Mouse (Mus musculus): ENCODE measurements around the gene Rest.

Gene Rest

DNA sequence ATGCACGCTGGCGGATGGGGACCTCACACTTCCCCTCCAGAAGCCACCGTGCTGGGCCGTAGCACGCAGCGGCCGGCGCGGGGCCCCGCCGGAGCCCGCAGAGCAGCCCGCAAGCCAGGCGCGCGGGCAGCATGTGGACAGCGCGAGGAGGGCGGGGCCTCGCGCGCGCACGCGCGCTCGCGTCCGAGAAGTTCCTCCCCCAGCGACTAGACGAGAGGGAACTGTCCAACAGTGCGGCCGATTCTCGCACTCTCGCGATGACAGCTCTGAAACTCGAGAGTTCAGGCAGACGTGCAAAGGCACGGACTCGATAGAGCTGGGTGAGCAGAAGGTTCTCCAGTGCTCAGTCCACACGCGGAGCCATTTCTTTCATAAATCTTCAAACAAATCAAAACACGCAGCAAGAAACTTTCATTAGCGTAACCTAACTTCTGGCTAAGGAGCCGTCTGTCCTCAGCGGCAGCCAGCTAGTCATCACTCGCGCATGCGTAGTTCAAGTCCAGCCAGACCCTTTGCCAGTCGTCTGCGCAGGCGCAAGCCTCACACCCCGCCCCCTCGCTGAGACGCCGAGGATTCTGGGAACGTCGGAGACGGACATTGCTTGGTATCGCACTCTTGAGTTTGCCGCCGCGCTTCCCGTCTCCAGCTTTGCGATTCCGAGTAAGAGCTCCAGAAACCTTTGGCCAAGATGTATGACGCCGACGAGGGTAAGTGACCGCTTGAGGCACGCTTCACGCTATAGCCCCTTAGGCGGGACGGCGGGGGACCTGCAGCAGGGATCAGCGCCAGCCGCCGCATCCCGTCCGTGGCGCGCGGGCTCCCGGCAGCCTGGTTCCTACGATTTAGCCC, 44.9 kb downstream of the Rest start, which contains the start of the genes Noa1 and Polr2b:
Gene Noa1, minus strand, starts transcription at position 161 of the 849 bp plus-strand sequence.
Gene Polr2b, plus strand, starts transcription at position 224 of the 849 bp plus-strand sequence.
- DNase-seq = peak; percentile 99

- DNase-seq = no peak
These were observed 48.9 kb downstream of the Rest start for GRCm38 (mm10) chr5:77314206-77314605.

GRCm38 (mm10) chr5:77314986-77315385, 49.7 kb downstream of the Rest start:
- DNase-seq = no peak

GRCm38 (mm10) chr5:77324936-77325335, 59.6 kb downstream of the Rest start:
- DNase-seq = no peak

DNA sequence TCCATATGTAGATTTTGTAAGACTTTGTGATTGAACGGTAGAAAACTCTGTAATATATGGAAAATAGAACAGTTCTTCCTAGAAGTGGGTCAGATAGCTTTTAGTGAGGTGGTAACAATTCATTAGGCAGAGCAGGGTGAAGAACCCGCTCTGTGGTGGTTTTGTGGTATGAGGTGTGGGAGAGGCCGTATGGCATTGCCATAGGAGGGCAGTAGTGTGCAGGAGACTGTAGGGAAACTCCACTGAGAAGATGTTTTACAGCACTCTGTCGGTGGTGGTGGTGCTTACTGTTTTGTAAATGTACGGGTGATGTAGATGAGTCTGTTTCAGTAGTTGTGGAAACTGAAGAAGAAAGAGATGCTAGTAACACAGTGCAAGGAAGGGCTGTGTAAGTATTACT, 64.9 kb downstream of the Rest start:
- peak; percentile 19 for DNase-seq
